Mouse (Mus musculus): Measurements from ENCODE around the gene Cops6. TPM values are rescaled to one million over a fixed set of nuclear protein-coding genes. Genes with fewer than 3 reads are reported as not detected.

Gene Cops6
- total and polyA plus RNA-seq, 2 experiments from 2014 or later, result 47.0 to 265 TPM

DNA sequence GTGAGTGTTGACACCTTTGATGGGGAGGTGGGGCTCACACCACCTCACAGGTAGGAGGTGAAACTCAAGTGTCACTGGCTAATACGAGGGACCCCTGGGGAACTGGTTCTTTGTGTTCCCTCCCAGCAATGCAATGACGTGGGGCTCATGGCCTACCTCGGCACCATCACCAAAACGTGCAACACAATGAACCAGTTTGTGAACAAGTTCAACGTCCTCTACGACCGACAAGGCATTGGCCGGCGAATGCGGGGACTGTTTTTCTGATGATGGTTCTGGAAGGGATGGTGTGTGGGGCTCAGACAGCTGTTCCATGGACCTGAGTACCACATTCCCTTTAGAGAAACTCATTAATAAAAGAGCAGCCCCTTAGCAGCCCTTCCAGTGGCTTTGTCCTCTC lies 2.7 kb downstream of the Cops6 start:
- Histone ChIP-seq H3K4me2 (ENCODE audit: low read depth) (no peak overlapping the region), H3K9ac (no peak overlapping the region), H3K27ac (ENCODE audit: low read depth, low read length) (no peak overlapping the region), H3K4me3 (ENCODE audit: low read depth, low read length) (no peak overlapping the region), H3K36me3 (ENCODE audit: insufficient read depth) (peaks cover 60% of the 10 kb centered on the region), H3K4me1 (ENCODE audit: insufficient read depth) (peaks cover 7% of the 10 kb centered on the region; the same call in 1 of the 2 replicates), H3K27me3 (ENCODE audit: insufficient read depth, low read length) (no peaks in the 10 kb centered on the region), H3K9me3 (ENCODE audit: low read length) (no peaks in the 10 kb centered on the region)
- ATAC-seq (no peak), DNase-seq (no peak)
- TF ChIP-seq CTCF (IDR thresholded peaks at IDR 0.05; ENCODE audit: low read depth), result no peak
- WGBS, result 57% methylated on average over 10 of the region's 10 CpGs

DNA sequence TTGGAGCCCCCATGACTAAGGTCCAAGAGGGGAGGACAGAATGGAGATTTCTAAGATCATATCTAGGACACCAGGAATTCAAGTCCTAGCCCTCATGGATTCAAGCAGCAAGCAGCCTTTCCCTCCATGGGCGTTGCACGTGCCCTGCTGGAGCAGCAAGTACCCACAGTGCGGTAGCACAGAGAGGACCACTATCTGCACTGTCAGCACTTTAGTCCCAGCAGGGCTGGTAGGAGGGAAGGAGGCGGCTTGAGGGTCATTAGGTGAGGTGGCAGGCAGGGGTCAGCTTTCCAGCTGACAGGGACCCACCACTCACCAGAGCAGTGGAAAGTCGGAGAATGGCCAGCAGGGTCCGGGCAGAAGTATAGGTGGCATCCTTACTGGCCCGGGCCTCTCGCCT lies 4.7 kb downstream of the Cops6 start:
- TF ChIP-seq CTCF (IDR thresholded peaks at IDR 0.05; ENCODE audit: low read depth), result no peak
- no peaks in the 10 kb centered on the region for H3K9me3 ChIP-seq (ENCODE audit: low read length)
- no peaks in the 10 kb centered on the region for H3K27me3 ChIP-seq (ENCODE audit: insufficient read depth, low read length)
- H3K27ac ChIP-seq (ENCODE audit: low read depth, low read length), result no peak overlapping the region
- H3K4me2 ChIP-seq (ENCODE audit: low read depth), result no peak overlapping the region
- no peak overlapping the region for H3K9ac ChIP-seq
- DNase-seq (no peak), ATAC-seq (no peak)
- H3K4me1 ChIP-seq (ENCODE audit: insufficient read depth), result peaks cover 12% of the 10 kb centered on the region; the same call in 1 of the 2 replicates
- 78% methylated on average over 8 of the region's 8 CpGs for WGBS
- peaks cover 60% of the 10 kb centered on the region for H3K36me3 ChIP-seq (ENCODE audit: insufficient read depth)
- no peak overlapping the region for H3K4me3 ChIP-seq (ENCODE audit: low read depth, low read length)

DNA sequence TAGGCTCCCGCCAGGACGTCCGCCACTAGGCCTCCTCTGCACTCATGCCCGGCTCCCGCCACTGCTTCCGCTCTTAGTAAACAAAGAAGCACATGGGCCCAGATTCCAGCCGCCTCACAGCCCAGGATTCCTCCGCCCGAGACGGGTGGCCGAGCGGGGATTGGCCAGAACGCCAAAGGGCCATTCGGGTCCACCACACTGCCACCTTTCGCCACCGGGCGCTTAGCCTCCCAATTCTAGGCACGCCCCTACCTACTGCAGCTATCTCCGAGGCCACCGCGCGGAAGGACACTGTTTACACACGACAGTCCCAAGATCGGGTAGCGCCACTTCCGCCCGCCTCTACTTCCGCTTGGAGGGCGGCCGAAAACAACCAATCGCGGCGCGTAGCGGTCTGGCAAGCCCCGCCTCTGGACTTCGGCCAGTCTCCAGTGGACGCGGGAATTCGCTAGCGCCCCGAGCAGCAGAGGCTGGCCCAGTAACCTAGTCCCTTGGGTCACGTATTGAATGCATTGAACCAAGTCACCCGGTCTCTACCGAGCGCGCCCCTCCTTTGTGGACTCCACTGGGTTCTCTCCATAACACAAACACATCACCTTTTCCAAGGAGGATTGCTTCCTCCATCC lies 10.2 kb downstream of the Cops6 start:
- peaks cover 45% of the 10 kb centered on the region for H3K36me3 ChIP-seq (ENCODE audit: insufficient read depth)
- H3K9me3 ChIP-seq (ENCODE audit: low read length), result no peaks in the 10 kb centered on the region
- TF ChIP-seq CTCF (IDR thresholded peaks at IDR 0.05; ENCODE audit: low read depth), result peak; percentile 18; the same call in 1 of the 2 replicates
- peak; percentile 98 for DNase-seq
- H3K27ac ChIP-seq (ENCODE audit: low read depth, low read length), result peak overlapping the region; percentile 87
- H3K27me3 ChIP-seq (ENCODE audit: insufficient read depth, low read length), result no peaks in the 10 kb centered on the region
- WGBS, result under 1% methylated on average over 47 of the region's 47 CpGs
- peak overlapping the region; percentile 83 for H3K4me3 ChIP-seq (ENCODE audit: low read depth, low read length)
- H3K4me2 ChIP-seq (ENCODE audit: low read depth), result peak overlapping the region; percentile 97
- peak; percentile 80 for ATAC-seq
- H3K9ac ChIP-seq, result peak overlapping the region; percentile 52
- peaks cover 15% of the 10 kb centered on the region for H3K4me1 ChIP-seq (ENCODE audit: insufficient read depth)

DNA sequence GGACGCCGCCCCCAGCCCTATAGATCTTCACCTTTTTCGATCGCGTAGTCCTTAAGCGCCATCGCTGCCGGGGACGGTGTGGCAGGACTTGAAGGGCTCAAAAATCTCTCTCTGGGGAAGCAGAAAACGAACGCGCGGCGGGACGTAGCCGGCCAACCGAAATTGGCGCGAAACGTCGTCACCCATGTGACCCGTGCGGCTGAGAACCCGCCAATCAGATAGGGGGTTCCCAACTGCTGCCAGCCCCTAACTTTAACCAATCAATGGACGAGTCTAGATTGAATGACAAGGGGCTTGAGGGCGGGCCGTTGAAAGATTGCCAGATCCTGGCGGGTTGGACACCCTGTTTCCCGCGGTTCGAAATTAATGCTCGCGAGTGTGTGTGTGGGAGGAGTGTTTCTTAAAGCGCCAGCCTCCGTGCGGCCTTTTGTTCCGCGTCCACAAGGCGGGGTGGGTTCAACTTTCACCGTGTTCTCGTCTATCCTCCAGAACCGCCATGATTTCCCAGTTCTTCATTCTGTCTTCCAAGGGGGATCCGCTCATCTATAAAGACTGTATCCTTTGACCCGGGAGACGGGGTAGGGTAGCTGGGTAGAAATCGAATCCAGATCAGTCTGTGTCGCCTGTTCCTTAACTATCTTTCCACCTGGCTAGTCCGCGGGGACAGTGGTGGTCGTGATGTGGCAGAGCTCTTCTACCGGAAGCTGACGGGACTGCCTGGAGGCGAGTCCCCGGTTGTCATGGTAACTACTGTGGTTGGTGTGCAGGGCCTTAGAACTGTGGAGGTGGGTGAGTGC lies 11.0 kb downstream of the Cops6 start, which contains the start of the genes Ap4m1 and Mcm7:
Ap4m1 (plus strand) TSS at position 308 of the 797 bp plus-strand sequence.
Mcm7 (minus strand) TSS at position 728 of the 797 bp plus-strand sequence.
- peak within 1 kb of the TSS; percentile 95 for H3K27ac ChIP-seq (ENCODE audit: low read depth, low read length)
- peak within 1 kb of the TSS; percentile 72 for H3K9ac ChIP-seq
- peak; percentile 19; the same call in 1 of the 2 replicates for TF ChIP-seq CTCF (IDR thresholded peaks at IDR 0.05; ENCODE audit: low read depth)
- H3K4me2 ChIP-seq (ENCODE audit: low read depth), result peak within 1 kb of the TSS; percentile 97
- DNase-seq (peak; percentile 98), ATAC-seq (peak; percentile 93)
- no peaks in the 10 kb centered on the region for H3K9me3 ChIP-seq (ENCODE audit: low read length)
- H3K4me1 ChIP-seq (ENCODE audit: insufficient read depth), result peaks cover 15% of the 10 kb centered on the region
- peak within 1 kb of the TSS; percentile 83 for H3K4me3 ChIP-seq (ENCODE audit: low read depth, low read length)
- no peaks in the 10 kb centered on the region for H3K27me3 ChIP-seq (ENCODE audit: insufficient read depth, low read length)
- WGBS, result under 1% methylated on average over 54 of the region's 54 CpGs
- peaks cover 42% of the 10 kb centered on the region for H3K36me3 ChIP-seq (ENCODE audit: insufficient read depth)

DNA sequence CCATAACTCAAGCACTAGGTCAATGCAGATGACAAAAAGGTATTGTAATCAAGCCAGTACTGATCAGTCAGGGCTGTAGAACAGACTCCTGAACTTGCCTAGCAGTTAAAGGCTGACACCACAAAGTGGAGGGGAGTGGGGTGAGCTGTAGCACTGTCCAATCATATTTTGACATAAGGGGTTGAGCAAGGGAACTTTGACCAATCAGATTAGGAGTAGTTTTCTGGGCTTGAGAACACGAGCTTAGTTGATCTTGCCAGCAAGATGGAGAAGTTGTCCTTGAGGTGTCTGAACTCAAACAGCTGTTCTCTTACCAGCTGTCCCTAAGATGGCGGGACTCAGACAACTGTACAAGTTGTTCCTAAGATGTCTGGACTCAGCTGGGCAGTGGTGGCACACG lies 12.3 kb downstream of the Cops6 start:
- DNase-seq, result no peak
- Histone ChIP-seq H3K4me1 (ENCODE audit: insufficient read depth) (peaks cover 15% of the 10 kb centered on the region), H3K27ac (ENCODE audit: low read depth, low read length) (no peak overlapping the region), H3K9ac (no peak overlapping the region), H3K4me2 (ENCODE audit: low read depth) (no peak overlapping the region; the same call in 1 of the 2 replicates), H3K9me3 (ENCODE audit: low read length) (no peaks in the 10 kb centered on the region), H3K27me3 (ENCODE audit: insufficient read depth, low read length) (no peaks in the 10 kb centered on the region), H3K4me3 (ENCODE audit: low read depth, low read length) (no peak overlapping the region), H3K36me3 (ENCODE audit: insufficient read depth) (peaks cover 42% of the 10 kb centered on the region)
- no peak for TF ChIP-seq CTCF (IDR thresholded peaks at IDR 0.05; ENCODE audit: low read depth)
- ATAC-seq, result no peak
- 74% methylated on average over 3 of the region's 3 CpGs for WGBS

DNA sequence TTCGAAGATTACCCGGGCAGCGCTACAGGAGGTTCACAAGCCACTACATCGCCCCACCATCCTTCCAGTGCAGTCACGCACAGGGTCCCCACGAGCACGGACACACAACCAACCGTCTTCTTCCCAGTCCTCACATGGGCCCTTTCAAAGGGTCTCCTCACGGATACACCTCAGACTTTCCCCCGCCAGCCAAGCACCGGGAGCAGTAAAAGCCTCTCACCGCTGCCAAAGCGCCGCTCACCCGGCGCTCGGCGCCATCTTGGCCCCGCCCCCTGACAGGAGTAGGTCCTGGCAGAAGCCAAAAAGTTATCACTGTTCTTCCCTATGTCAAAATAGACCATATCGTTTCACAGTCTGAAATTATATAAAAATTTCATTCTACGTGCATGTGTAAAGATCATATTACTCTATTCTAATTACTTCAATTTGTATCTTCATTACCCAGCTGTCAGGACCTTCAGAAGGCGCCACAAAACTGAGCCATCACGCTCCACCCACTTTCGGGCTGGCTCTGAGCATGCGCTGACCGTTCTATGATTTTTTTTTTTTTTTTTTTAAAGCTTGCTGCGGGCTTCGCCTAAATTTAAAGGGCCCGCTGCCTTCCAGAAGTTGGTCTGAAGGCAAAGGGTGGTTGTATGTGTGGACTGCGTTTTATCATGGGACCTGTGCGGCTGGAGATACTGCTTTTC lies 26.2 kb downstream of the Cops6 start, which contains the start of the genes Taf6 and Cnpy4:
Taf6 (minus strand) TSS at position 502 of the 689 bp plus-strand sequence.
Cnpy4 (plus strand) TSS at position 536 of the 689 bp plus-strand sequence.
- ATAC-seq, result peak; percentile 90
- Histone ChIP-seq H3K36me3 (ENCODE audit: insufficient read depth) (peaks cover 23% of the 10 kb centered on the region), H3K4me3 (ENCODE audit: low read depth, low read length) (peak within 1 kb of the TSS; percentile 73), H3K27ac (ENCODE audit: low read depth, low read length) (peak within 1 kb of the TSS; percentile 73), H3K9ac (peak within 1 kb of the TSS; percentile 70), H3K4me2 (ENCODE audit: low read depth) (peak within 1 kb of the TSS; percentile 77), H3K27me3 (ENCODE audit: insufficient read depth, low read length) (no peaks in the 10 kb centered on the region), H3K9me3 (ENCODE audit: low read length) (no peaks in the 10 kb centered on the region), H3K4me1 (ENCODE audit: insufficient read depth) (peaks cover 15% of the 10 kb centered on the region)
- peak; percentile 95 for DNase-seq
- TF ChIP-seq CTCF (IDR thresholded peaks at IDR 0.05; ENCODE audit: low read depth), result no peak
- under 1% methylated on average over 31 of the region's 31 CpGs for WGBS

All from forebrain, postnatal 0 days (tissue).